Mouse (Mus musculus): ENCODE measurements around the gene Diras2. TPM values are rescaled to one million over a fixed set of nuclear protein-coding genes. Genes with fewer than 3 reads are reported as not detected.
A peak's percentile ranks its signal among the peaks of the same experiment; 100 is the strongest.

The Diras2 gene
- total RNA-seq, 4 experiments from 2014 or later = 4.0 to 5.9 (median 4.8) TPM

- DNase-seq = no peak
Measured at GRCm38 (mm10) chr13:52457177-52457888, 73.7 kb downstream of the Diras2 start.

GRCm38 (mm10) chr13:52455329-52455728 lies 75.8 kb downstream of the Diras2 start:
- peak; percentile 4 for DNase-seq

- no peak for DNase-seq
Measured at GRCm38 (mm10) chr13:52454708-52455250, 76.3 kb downstream of the Diras2 start.

Other genes starting within 250 kb of the Diras2 start
- gene Syk, start 51.9 kb upstream of the Diras2 start, total RNA-seq (2022) = 1 to 10 TPM; 3.4 to 9.2 (median 7.4) TPM

Measured in adrenal gland, adult 8-10 months (tissue).